ENCODE assay signal across 8 mouse cellular contexts in the genomic region with DNA sequence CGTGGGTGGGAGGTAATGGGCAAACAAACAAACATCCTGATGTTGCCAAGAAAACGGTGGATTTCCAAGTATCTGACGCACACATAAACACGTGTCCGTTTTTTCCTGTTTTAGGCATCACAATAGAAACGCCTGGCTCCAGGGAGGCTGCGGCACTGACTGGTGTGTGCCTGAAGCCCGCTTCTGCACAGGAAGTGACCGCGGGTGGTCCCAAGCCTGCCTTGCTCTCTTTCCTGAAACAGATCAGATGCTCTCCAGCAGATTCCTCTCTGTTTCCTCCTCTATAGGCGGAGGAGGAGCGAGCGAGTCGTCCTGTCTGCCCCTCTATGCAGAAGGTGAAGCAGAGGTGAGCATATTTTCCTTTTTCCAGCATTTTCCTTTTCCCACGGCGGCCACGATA.
A peak's percentile ranks its signal among the peaks of the same experiment; 100 is the strongest.
DNase-seq lines count a peak whose midpoint lies in the region; ATAC-seq lines count a peak whose summit lies in the region.

No protein-coding gene starts in this region.

- no peaks in the 10 kb centered on the region for H3K9me3 ChIP-seq in hindbrain, embryonic 15.5 days
- no peaks in the 10 kb centered on the region for H3K9me3 ChIP-seq in hindbrain, embryonic 13.5 days
- H3K9me3 ChIP-seq in heart, embryonic 13.5 days: no peaks in the 10 kb centered on the region
- H3K9me3 ChIP-seq in neural tube, embryonic 15.5 days (replicated peaks): no peaks in the 10 kb centered on the region

- DNase-seq in kidney, postnatal 25 days: peak; percentile 65 to 86
- DNase-seq in ovary, postnatal 10 days (ENCODE audit: low spot score): no peak
- no peak for DNase-seq in gastrocnemius, postnatal 4 days (ENCODE audit: low spot score in 2 of 2)
- DNase-seq in thymus, postnatal 36 days: no peak

- H3K4me1 ChIP-seq in hindbrain, embryonic 15.5 days (replicated peaks): no peaks in the 10 kb centered on the region
- no peaks in the 10 kb centered on the region for H3K4me1 ChIP-seq in hindbrain, embryonic 13.5 days (replicated peaks)
- peaks cover 36% of the 10 kb centered on the region for H3K4me1 ChIP-seq in heart, embryonic 13.5 days
- H3K4me1 ChIP-seq in neural tube, embryonic 15.5 days: no peaks in the 10 kb centered on the region

- H3K9ac ChIP-seq in hindbrain, embryonic 15.5 days: no peak overlapping the region
- no peak overlapping the region for H3K9ac ChIP-seq in hindbrain, embryonic 13.5 days
- H3K9ac ChIP-seq in heart, embryonic 13.5 days: no peak overlapping the region
- no peak overlapping the region for H3K9ac ChIP-seq in neural tube, embryonic 15.5 days (replicated peaks)

- H3K4me2 ChIP-seq in hindbrain, embryonic 15.5 days: peak overlapping the region; percentile 0; the same call in 1 of the 2 replicates
- no peak overlapping the region for H3K4me2 ChIP-seq in hindbrain, embryonic 13.5 days
- peak overlapping the region; percentile 8 for H3K4me2 ChIP-seq in heart, embryonic 13.5 days
- peak overlapping the region; percentile 4; the same call in 1 of the 2 replicates for H3K4me2 ChIP-seq in neural tube, embryonic 15.5 days

- no peak overlapping the region for H3K4me3 ChIP-seq in hindbrain, embryonic 15.5 days
- H3K4me3 ChIP-seq in hindbrain, embryonic 13.5 days: no peak overlapping the region
- no peak overlapping the region for H3K4me3 ChIP-seq in heart, embryonic 13.5 days
- no peak overlapping the region for H3K4me3 ChIP-seq in neural tube, embryonic 15.5 days (replicated peaks)

- WGBS in hindbrain, embryonic 15.5 days: 56% methylated on average over 17 of the region's 17 CpGs
- 58% methylated on average over 17 of the region's 17 CpGs for WGBS in hindbrain, embryonic 13.5 days
- WGBS in heart, embryonic 13.5 days: 49% methylated on average over 17 of the region's 17 CpGs
- WGBS in neural tube, embryonic 15.5 days: 60% methylated on average over 17 of the region's 17 CpGs

- no peak overlapping the region for H3K27ac ChIP-seq in hindbrain, embryonic 15.5 days (replicated peaks)
- H3K27ac ChIP-seq in hindbrain, embryonic 13.5 days: no peak overlapping the region
- H3K27ac ChIP-seq in heart, embryonic 13.5 days (replicated peaks): peak overlapping the region; percentile 66; the same call in 1 of the 2 replicates
- no peak overlapping the region for H3K27ac ChIP-seq in neural tube, embryonic 15.5 days (replicated peaks)

- no peaks in the 10 kb centered on the region for H3K27me3 ChIP-seq in hindbrain, embryonic 15.5 days
- no peaks in the 10 kb centered on the region for H3K27me3 ChIP-seq in hindbrain, embryonic 13.5 days
- no peaks in the 10 kb centered on the region for H3K27me3 ChIP-seq in heart, embryonic 13.5 days (replicated peaks)
- no peaks in the 10 kb centered on the region for H3K27me3 ChIP-seq in neural tube, embryonic 15.5 days (replicated peaks)

- no peak for ATAC-seq in hindbrain, embryonic 15.5 days (ENCODE audit: low FRiP score, low read depth)
- no peak for ATAC-seq in hindbrain, embryonic 13.5 days (ENCODE audit: low FRiP score)
- no peak for ATAC-seq in heart, embryonic 13.5 days (ENCODE audit: extremely low read depth, insufficient number of reproducible peaks, low FRiP score, low TSS enrichment)
- no peak for ATAC-seq in neural tube, embryonic 15.5 days (ENCODE audit: low FRiP score)

- no peaks in the 10 kb centered on the region for H3K36me3 ChIP-seq in hindbrain, embryonic 15.5 days
- no peaks in the 10 kb centered on the region for H3K36me3 ChIP-seq in hindbrain, embryonic 13.5 days
- H3K36me3 ChIP-seq in heart, embryonic 13.5 days: no peaks in the 10 kb centered on the region
- no peaks in the 10 kb centered on the region for H3K36me3 ChIP-seq in neural tube, embryonic 15.5 days

Comparison
In these comparisons a context has a peak if more than half of its experiments do, and no peak if none do; other contexts are left out.
1. DNase-seq: peak in kidney, postnatal 25 days (2 of 2); none in ovary, postnatal 10 days (single experiment), gastrocnemius, postnatal 4 days (0 of 2) and thymus, postnatal 36 days (0 of 2).